Mouse (Mus musculus): ENCODE data around the gene Slc25a25.

DNA sequence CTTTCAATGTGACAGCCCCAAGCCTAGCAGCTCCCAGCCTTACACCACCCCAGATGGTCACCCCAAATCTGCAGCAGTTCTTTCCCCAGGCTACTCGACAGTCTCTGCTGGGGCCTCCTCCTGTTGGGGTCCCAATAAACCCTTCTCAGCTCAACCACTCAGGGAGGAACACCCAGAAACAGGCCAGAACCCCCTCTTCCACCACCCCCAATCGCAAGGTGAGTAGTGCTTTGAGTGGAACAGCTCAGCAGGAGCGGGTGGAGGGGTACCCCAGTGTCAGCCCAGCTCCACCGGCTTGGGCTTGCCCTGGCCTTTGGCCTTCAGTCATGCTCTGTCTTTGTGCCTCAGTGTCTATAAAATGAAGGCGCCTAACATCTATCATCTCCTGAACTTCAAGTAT, 83.9 kb downstream of the Slc25a25 start:
- TF ChIP-seq CTCF (IDR thresholded peaks at IDR 0.05; ENCODE audit: extremely low read depth, insufficient read depth, low read length) (no peak), POLR2A (IDR thresholded peaks at IDR 0.05; ENCODE audit: extremely low read depth, insufficient read depth, low read length) (no peak)

Data from cortical plate, adult 2 months (tissue).